Mouse (Mus musculus): ENCODE data around the gene Slco2a1. TPM values are rescaled to one million over a fixed set of nuclear protein-coding genes. Genes with fewer than 3 reads are reported as not detected.

Slco2a1 gene
- polyA plus RNA-seq, 1 experiment from 2014 or later, result 0.81 TPM

DNA sequence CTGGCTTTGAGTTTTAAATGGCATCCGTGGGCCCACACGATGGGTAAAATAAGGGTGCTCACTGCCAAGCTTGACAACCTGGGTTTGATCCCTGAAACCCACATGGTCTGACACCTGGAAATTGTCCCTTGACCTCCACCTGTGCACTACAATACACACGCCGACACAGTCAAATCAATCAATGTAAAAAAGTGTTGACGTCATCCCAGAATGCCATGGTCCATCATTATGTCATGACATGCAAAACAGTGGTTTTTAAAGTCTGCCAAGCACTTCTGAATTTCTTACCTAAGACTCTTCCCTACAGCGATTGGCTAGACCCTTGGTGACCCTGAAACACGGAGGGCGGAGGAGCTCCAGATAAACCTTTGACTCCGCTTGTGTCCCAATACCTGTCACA, 23.9 kb upstream of the Slco2a1 start:
- H3K4me2 ChIP-seq (replicated peaks), result no peak overlapping the region
- no peaks in the 10 kb centered on the region for H3K9me3 ChIP-seq
- H3K9ac ChIP-seq (replicated peaks), result no peak overlapping the region
- no peak overlapping the region for H3K27ac ChIP-seq
- no peak for ATAC-seq
- WGBS, result 95% methylated on average over 9 of the region's 9 CpGs
- H3K36me3 ChIP-seq, result no peaks in the 10 kb centered on the region
- no peaks in the 10 kb centered on the region for H3K27me3 ChIP-seq
- no peak overlapping the region for H3K4me3 ChIP-seq (replicated peaks)
- peaks cover 8% of the 10 kb centered on the region for H3K4me1 ChIP-seq (replicated peaks)

GRCm38 (mm10) chr9:102972393-102973050, 16.0 kb upstream of the Slco2a1 start:
- H3K4me2 ChIP-seq (replicated peaks), result no peak overlapping the region
- ATAC-seq, result no peak
- no peak overlapping the region for H3K27ac ChIP-seq
- 87% methylated on average over 2 of the region's 2 CpGs for WGBS
- no peaks in the 10 kb centered on the region for H3K27me3 ChIP-seq
- H3K36me3 ChIP-seq, result no peaks in the 10 kb centered on the region
- no peaks in the 10 kb centered on the region for H3K9me3 ChIP-seq
- no peak overlapping the region for H3K4me3 ChIP-seq (replicated peaks)
- H3K4me1 ChIP-seq (replicated peaks), result peaks cover 4% of the 10 kb centered on the region; the same call in 1 of the 2 replicates
- no peak overlapping the region for H3K9ac ChIP-seq (replicated peaks)

GRCm38 (mm10) chr9:102975887-102976286, 12.6 kb upstream of the Slco2a1 start:
- H3K4me1 ChIP-seq (replicated peaks), result peaks cover 4% of the 10 kb centered on the region; the same call in 1 of the 2 replicates
- 85% methylated on average over 2 of the region's 2 CpGs for WGBS
- H3K9me3 ChIP-seq, result no peaks in the 10 kb centered on the region
- H3K27ac ChIP-seq, result no peak overlapping the region
- no peak overlapping the region for H3K4me3 ChIP-seq (replicated peaks)
- no peak overlapping the region for H3K9ac ChIP-seq (replicated peaks)
- no peaks in the 10 kb centered on the region for H3K36me3 ChIP-seq
- no peaks in the 10 kb centered on the region for H3K27me3 ChIP-seq
- no peak overlapping the region for H3K4me2 ChIP-seq (replicated peaks)
- ATAC-seq, result no peak

DNA sequence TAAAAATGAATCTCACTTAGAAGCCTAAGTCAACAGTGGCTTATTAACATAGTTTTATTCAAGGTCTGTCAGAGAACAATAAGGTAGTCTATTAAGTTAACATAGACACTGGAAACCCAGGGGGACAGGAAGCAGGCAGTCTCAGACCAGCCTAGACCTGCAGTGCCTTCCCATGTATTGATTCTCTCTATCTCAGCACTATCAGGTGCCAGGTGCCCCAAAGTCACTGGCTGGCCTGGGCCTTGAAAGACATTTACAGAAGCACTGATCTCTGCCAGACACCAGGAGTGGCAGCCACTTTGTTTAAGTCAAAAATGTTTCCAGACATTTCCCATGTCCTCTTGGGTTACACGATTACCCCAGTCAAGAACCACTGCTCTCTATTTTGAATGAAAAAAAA, 11.4 kb upstream of the Slco2a1 start:
- H3K27me3 ChIP-seq, result no peaks in the 10 kb centered on the region
- no peak overlapping the region for H3K9ac ChIP-seq (replicated peaks)
- 83% methylated on average over 1 of the region's 1 CpGs for WGBS
- H3K27ac ChIP-seq, result no peak overlapping the region
- no peaks in the 10 kb centered on the region for H3K9me3 ChIP-seq
- no peak overlapping the region for H3K4me2 ChIP-seq (replicated peaks)
- H3K4me1 ChIP-seq (replicated peaks), result peaks cover 4% of the 10 kb centered on the region; the same call in 1 of the 2 replicates
- H3K36me3 ChIP-seq, result no peaks in the 10 kb centered on the region
- no peak for ATAC-seq
- H3K4me3 ChIP-seq (replicated peaks), result no peak overlapping the region

DNA sequence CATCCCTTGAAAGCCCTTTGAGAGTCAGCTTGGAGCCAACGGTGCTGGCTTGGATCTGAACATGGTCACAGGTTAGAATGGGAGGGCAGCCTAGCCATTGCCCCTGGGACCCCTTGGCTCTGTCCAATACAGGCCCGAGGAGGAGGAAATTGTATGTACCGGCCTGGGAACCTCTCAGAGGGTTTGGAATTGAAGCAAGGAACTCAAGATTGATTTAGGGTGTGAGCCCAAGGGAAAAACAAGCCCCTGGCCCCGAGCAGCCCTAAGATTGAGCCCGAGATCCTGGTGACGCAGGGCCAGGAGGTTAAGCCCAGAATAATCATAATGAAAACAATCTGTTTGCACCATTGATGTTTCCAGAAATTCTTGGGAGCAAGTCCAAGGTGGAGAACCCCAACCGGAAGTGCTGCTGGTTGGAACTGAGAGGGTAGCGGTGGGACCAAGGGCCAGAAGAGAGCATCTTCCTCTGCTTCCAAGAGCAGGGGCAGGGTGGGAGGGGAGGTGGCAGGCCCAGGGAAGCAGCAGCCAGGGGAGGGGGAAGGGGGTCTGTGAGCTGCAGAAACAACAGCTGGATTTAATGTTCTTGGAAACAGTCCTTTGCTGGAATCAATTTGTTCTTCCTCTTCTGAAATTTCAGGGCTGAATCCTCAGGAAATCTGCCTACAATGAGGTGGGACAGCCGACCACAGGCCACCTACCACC, 10.6 kb upstream of the Slco2a1 start:
- no peak overlapping the region for H3K27ac ChIP-seq
- no peak for ATAC-seq
- H3K9ac ChIP-seq (replicated peaks), result no peak overlapping the region
- 79% methylated on average over 9 of the region's 9 CpGs for WGBS
- H3K36me3 ChIP-seq, result no peaks in the 10 kb centered on the region
- no peaks in the 10 kb centered on the region for H3K9me3 ChIP-seq
- no peak overlapping the region for H3K4me2 ChIP-seq (replicated peaks)
- no peaks in the 10 kb centered on the region for H3K27me3 ChIP-seq
- H3K4me3 ChIP-seq (replicated peaks), result no peak overlapping the region
- peaks cover 4% of the 10 kb centered on the region; the same call in 1 of the 2 replicates for H3K4me1 ChIP-seq (replicated peaks)

DNA sequence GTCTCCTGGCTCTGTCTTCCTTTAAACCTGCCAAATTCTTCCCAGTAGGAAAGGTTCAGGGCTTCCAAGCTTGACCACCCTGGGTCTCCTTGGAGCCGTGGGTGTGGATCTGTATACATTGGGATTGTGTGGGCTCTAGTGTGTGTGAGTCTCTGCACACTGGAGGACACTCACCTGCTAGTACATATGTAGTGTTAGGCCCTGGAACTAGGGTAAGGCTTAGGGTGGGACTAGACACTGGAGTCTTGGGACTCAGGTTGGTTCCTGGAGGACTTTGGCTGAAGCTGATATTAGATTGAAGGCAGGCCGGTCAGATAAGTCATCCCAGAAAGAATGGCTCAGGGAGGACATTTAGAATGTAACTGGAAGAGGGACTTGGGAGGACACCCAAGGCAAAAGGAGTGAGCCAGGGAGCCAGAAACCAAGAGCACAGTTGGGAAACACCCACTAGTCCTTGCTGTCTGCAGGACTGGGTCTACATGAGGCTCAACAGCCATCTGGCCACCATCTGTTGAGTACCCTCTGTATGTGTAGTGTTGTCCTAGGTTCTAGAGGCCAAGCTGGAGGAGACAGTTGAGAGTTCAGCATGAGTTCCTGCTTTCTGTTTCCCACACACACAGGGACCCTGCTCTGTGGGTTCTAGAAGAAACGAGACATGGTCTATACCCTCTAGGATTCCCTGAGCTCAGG, 9.4 kb upstream of the Slco2a1 start:
- Histone ChIP-seq H3K9me3 (no peaks in the 10 kb centered on the region), H3K4me1 (replicated peaks) (peaks cover 4% of the 10 kb centered on the region; the same call in 1 of the 2 replicates), H3K36me3 (no peaks in the 10 kb centered on the region), H3K27ac (no peak overlapping the region), H3K27me3 (no peaks in the 10 kb centered on the region), H3K4me2 (replicated peaks) (no peak overlapping the region), H3K9ac (replicated peaks) (no peak overlapping the region), H3K4me3 (replicated peaks) (no peak overlapping the region)
- no peak for ATAC-seq
- WGBS, result 86% methylated on average over 3 of the region's 3 CpGs

- Histone ChIP-seq H3K27ac (no peak overlapping the region), H3K4me2 (replicated peaks) (no peak overlapping the region), H3K4me3 (replicated peaks) (no peak overlapping the region), H3K27me3 (no peaks in the 10 kb centered on the region), H3K9me3 (no peaks in the 10 kb centered on the region), H3K4me1 (replicated peaks) (peaks cover 4% of the 10 kb centered on the region; the same call in 1 of the 2 replicates), H3K9ac (replicated peaks) (no peak overlapping the region), H3K36me3 (no peaks in the 10 kb centered on the region)
- 59% methylated on average over 10 of the region's 10 CpGs for WGBS
- ATAC-seq, result no peak
These were observed 8.6 kb upstream of the Slco2a1 start for GRCm38 (mm10) chr9:102979956-102980355.

DNA sequence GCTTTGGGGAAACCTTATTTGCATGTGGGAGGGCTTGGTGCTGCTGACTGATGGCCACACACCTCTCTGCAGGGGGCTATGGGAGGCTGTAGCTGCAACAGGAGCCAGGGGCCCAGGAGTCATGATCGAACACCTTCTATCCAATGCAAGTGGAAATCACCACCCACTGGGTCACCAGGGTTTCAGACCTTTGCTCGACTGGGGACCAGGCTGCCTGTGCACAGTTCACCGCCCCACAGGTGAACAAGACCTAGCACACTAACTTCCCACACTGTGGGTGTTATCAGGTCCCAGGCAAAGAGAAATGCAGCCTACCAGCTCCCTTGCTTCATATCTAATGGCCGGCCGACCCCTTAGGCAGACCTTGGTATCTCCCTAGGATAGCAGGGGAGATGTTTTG, 8.1 kb upstream of the Slco2a1 start:
- no peak for ATAC-seq
- 89% methylated on average over 5 of the region's 5 CpGs for WGBS
- H3K27ac ChIP-seq, result no peak overlapping the region

GRCm38 (mm10) chr9:102981791-102982190, 6.7 kb upstream of the Slco2a1 start:
- Histone ChIP-seq H3K4me3 (replicated peaks) (no peak overlapping the region), H3K27me3 (no peaks in the 10 kb centered on the region), H3K4me2 (replicated peaks) (no peak overlapping the region), H3K9me3 (no peaks in the 10 kb centered on the region), H3K27ac (no peak overlapping the region), H3K9ac (replicated peaks) (no peak overlapping the region), H3K36me3 (no peaks in the 10 kb centered on the region), H3K4me1 (replicated peaks) (no peaks in the 10 kb centered on the region)
- WGBS, result 99% methylated on average over 2 of the region's 2 CpGs
- no peak for ATAC-seq

More for the DNA sequence above, 8.1 kb upstream of the Slco2a1 start:
- Histone ChIP-seq H3K27me3 (no peaks in the 10 kb centered on the region), H3K4me3 (replicated peaks) (no peak overlapping the region), H3K4me2 (replicated peaks) (no peak overlapping the region), H3K4me1 (replicated peaks) (peaks cover 4% of the 10 kb centered on the region; the same call in 1 of the 2 replicates), H3K9ac (replicated peaks) (no peak overlapping the region), H3K36me3 (no peaks in the 10 kb centered on the region), H3K9me3 (no peaks in the 10 kb centered on the region)

DNA sequence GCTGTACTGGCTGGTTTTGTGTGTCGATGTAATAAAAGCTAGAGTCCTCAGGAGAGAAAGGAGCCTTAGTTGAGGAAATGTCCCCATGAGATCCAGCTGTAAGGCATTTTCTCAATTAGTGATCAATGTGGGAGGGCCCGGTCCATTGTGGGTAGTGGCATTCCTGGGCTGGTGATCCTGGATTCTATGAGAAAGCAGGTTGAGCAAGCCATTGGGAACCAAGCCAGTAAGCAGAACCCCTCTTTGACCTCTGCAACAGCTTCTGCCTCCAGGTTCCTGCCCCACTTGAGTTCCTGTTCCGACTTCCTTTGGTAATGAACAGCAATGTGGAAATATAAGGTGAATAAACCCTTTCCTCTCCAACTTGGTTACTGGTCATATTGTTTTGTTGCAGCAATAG, 6.1 kb upstream of the Slco2a1 start:
- H3K4me2 ChIP-seq (replicated peaks), result no peak overlapping the region
- H3K27me3 ChIP-seq, result no peaks in the 10 kb centered on the region
- H3K9me3 ChIP-seq, result no peaks in the 10 kb centered on the region
- H3K36me3 ChIP-seq, result no peaks in the 10 kb centered on the region
- no peak overlapping the region for H3K4me3 ChIP-seq (replicated peaks)
- H3K4me1 ChIP-seq (replicated peaks), result no peaks in the 10 kb centered on the region
- ATAC-seq, result no peak
- no peak overlapping the region for H3K9ac ChIP-seq (replicated peaks)
- H3K27ac ChIP-seq, result no peak overlapping the region
- WGBS, result 87% methylated on average over 3 of the region's 3 CpGs

- ATAC-seq, result no peak
- no peak overlapping the region for H3K4me3 ChIP-seq (replicated peaks)
- no peak overlapping the region for H3K4me2 ChIP-seq (replicated peaks)
- no peaks in the 10 kb centered on the region for H3K9me3 ChIP-seq
- no peaks in the 10 kb centered on the region for H3K27me3 ChIP-seq
- H3K9ac ChIP-seq (replicated peaks), result no peak overlapping the region
- peaks cover 13% of the 10 kb centered on the region for H3K4me1 ChIP-seq (replicated peaks)
- H3K36me3 ChIP-seq, result no peaks in the 10 kb centered on the region
- WGBS, result 78% methylated on average over 1 of the region's 1 CpGs
- H3K27ac ChIP-seq, result no peak overlapping the region
These were observed 3.4 kb upstream of the Slco2a1 start for GRCm38 (mm10) chr9:102985111-102985510.

DNA sequence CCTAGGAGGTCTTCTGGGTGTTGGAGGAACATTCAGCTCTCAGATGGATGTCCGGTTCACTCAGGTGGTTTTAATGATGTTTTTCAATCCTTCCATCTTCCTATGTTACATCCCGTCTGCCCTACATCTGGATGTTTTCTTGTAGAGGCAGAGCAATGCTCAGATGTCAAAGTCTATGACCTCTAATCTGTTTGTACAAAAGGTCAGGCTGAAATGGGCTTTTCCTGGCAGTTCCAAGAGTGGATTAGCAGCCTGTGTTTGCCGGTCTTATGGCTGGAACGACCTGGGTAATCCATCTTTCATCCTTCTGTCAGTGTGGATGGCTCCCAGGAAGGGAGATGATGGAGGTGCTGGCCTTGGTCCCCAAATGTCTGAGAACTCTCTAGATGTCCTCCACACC, 2.6 kb upstream of the Slco2a1 start:
- WGBS, result 56% methylated on average over 4 of the region's 4 CpGs
- ATAC-seq, result no peak
- Histone ChIP-seq H3K36me3 (no peaks in the 10 kb centered on the region), H3K4me3 (replicated peaks) (no peak overlapping the region), H3K9me3 (no peaks in the 10 kb centered on the region), H3K9ac (replicated peaks) (no peak overlapping the region), H3K27ac (no peak overlapping the region), H3K27me3 (no peaks in the 10 kb centered on the region), H3K4me1 (replicated peaks) (peaks cover 22% of the 10 kb centered on the region), H3K4me2 (replicated peaks) (no peak overlapping the region)

Measured in midbrain, embryonic 13.5 days (tissue).